Mouse (Mus musculus): ENCODE data around the gene Stx8. TPM values are rescaled to one million over a fixed set of nuclear protein-coding genes. Genes with fewer than 3 reads are reported as not detected.

Stx8 gene
- total and polyA plus RNA-seq, 2 experiments from 2014 or later, result 13.2 to 63.6 TPM

- Histone ChIP-seq H3K9ac (replicated peaks; ENCODE audit: low read length, poor library complexity, severe bottlenecking) (peak within 1 kb of the TSS; percentile 73), H3K4me1 (ENCODE audit: insufficient read depth, low read length) (peaks cover 6% of the 10 kb centered on the region; the same call in 1 of the 2 replicates), H3K9me3 (ENCODE audit: low read length) (no peaks in the 10 kb centered on the region), H3K27me3 (ENCODE audit: insufficient read depth, low read length) (no peaks in the 10 kb centered on the region), H3K4me2 (ENCODE audit: low read depth, low read length, poor library complexity, severe bottlenecking) (peak within 1 kb of the TSS; percentile 73), H3K27ac (ENCODE audit: low read depth, low read length) (no peak within 1 kb of the TSS), H3K4me3 (ENCODE audit: low read depth, low read length) (peak within 1 kb of the TSS; percentile 62), H3K36me3 (ENCODE audit: insufficient read depth, low read length) (0 out of 2 replicates have a peak, but pooled peaks cover 4% of the 10 kb centered on the region)
- 10% methylated on average over 15 of the region's 15 CpGs for WGBS
- ATAC-seq (ENCODE audit: low FRiP score) (0 out of 2 replicates have a peak, but pooled peaks have one; percentile 41), DNase-seq (ENCODE audit: low spot score) (peak; percentile 88)
- TF ChIP-seq CTCF (IDR thresholded peaks at IDR 0.05), result no peak
Measured at GRCm38 (mm10) chr11:67965242-67965883, 630 bp upstream of the Stx8 start, which contains the start of gene Cfap52. Gene Cfap52 (minus strand): TSS chr11:67965651.

- DNase-seq (ENCODE audit: low spot score) (no peak), ATAC-seq (ENCODE audit: low FRiP score) (no peak)
- no peak overlapping the region for H3K4me3 ChIP-seq (ENCODE audit: low read depth, low read length)
- peaks cover 6% of the 10 kb centered on the region; the same call in 1 of the 2 replicates for H3K4me1 ChIP-seq (ENCODE audit: insufficient read depth, low read length)
- TF ChIP-seq CTCF (IDR thresholded peaks at IDR 0.05), result no peak
- 49% methylated on average over 11 of the region's 11 CpGs for WGBS
- H3K9ac ChIP-seq (replicated peaks; ENCODE audit: low read length, poor library complexity, severe bottlenecking), result no peak overlapping the region
- peak overlapping the region; percentile 12; the same call in 1 of the 2 replicates for H3K4me2 ChIP-seq (ENCODE audit: low read depth, low read length, poor library complexity, severe bottlenecking)
- no peak overlapping the region for H3K27ac ChIP-seq (ENCODE audit: low read depth, low read length)
- H3K36me3 ChIP-seq (ENCODE audit: insufficient read depth, low read length), result peaks cover 4% of the 10 kb centered on the region; the same call in 1 of the 2 replicates
- no peaks in the 10 kb centered on the region for H3K9me3 ChIP-seq (ENCODE audit: low read length)
- no peaks in the 10 kb centered on the region for H3K27me3 ChIP-seq (ENCODE audit: insufficient read depth, low read length)
Measured at GRCm38 (mm10) chr11:67967831-67968230, 1.8 kb downstream of the Stx8 start.

- Histone ChIP-seq H3K4me2 (ENCODE audit: low read depth, low read length, poor library complexity, severe bottlenecking) (no peak overlapping the region), H3K4me3 (ENCODE audit: low read depth, low read length) (no peak overlapping the region), H3K27me3 (ENCODE audit: insufficient read depth, low read length) (no peaks in the 10 kb centered on the region), H3K4me1 (ENCODE audit: insufficient read depth, low read length) (peaks cover 2% of the 10 kb centered on the region; the same call in 1 of the 2 replicates), H3K36me3 (ENCODE audit: insufficient read depth, low read length) (peaks cover 17% of the 10 kb centered on the region; the same call in 1 of the 2 replicates), H3K27ac (ENCODE audit: low read depth, low read length) (no peak overlapping the region), H3K9me3 (ENCODE audit: low read length) (no peaks in the 10 kb centered on the region), H3K9ac (replicated peaks; ENCODE audit: low read length, poor library complexity, severe bottlenecking) (no peak overlapping the region)
- TF ChIP-seq CTCF (IDR thresholded peaks at IDR 0.05), result no peak
- 79% methylated on average over 1 of the region's 1 CpGs for WGBS
- DNase-seq (ENCODE audit: low spot score) (no peak), ATAC-seq (ENCODE audit: low FRiP score) (no peak)
Measured at GRCm38 (mm10) chr11:67972606-67973005, 6.6 kb downstream of the Stx8 start.

- no peak for ATAC-seq (ENCODE audit: low FRiP score)
- no peaks in the 10 kb centered on the region for H3K27me3 ChIP-seq (ENCODE audit: insufficient read depth, low read length)
- WGBS, result 90% methylated on average over 5 of the region's 5 CpGs
- H3K9me3 ChIP-seq (ENCODE audit: low read length), result no peaks in the 10 kb centered on the region
- no peak overlapping the region for H3K27ac ChIP-seq (ENCODE audit: low read depth, low read length)
- no peak overlapping the region for H3K4me3 ChIP-seq (ENCODE audit: low read depth, low read length)
- H3K36me3 ChIP-seq (ENCODE audit: insufficient read depth, low read length), result peaks cover 17% of the 10 kb centered on the region; the same call in 1 of the 2 replicates
- TF ChIP-seq CTCF (IDR thresholded peaks at IDR 0.05), result no peak
- no peak overlapping the region for H3K9ac ChIP-seq (replicated peaks; ENCODE audit: low read length, poor library complexity, severe bottlenecking)
- no peaks in the 10 kb centered on the region for H3K4me1 ChIP-seq (ENCODE audit: insufficient read depth, low read length)
- H3K4me2 ChIP-seq (ENCODE audit: low read depth, low read length, poor library complexity, severe bottlenecking), result no peak overlapping the region
- DNase-seq (ENCODE audit: low spot score), result no peak
Measured at GRCm38 (mm10) chr11:67973225-67973624, 7.2 kb downstream of the Stx8 start.

GRCm38 (mm10) chr11:67975252-67975651, 9.3 kb downstream of the Stx8 start:
- Histone ChIP-seq H3K36me3 (ENCODE audit: insufficient read depth, low read length) (peaks cover 14% of the 10 kb centered on the region; the same call in 1 of the 2 replicates), H3K4me2 (ENCODE audit: low read depth, low read length, poor library complexity, severe bottlenecking) (no peak overlapping the region), H3K9me3 (ENCODE audit: low read length) (no peaks in the 10 kb centered on the region), H3K4me1 (ENCODE audit: insufficient read depth, low read length) (no peaks in the 10 kb centered on the region), H3K4me3 (ENCODE audit: low read depth, low read length) (no peak overlapping the region), H3K27ac (ENCODE audit: low read depth, low read length) (no peak overlapping the region), H3K9ac (replicated peaks; ENCODE audit: low read length, poor library complexity, severe bottlenecking) (no peak overlapping the region), H3K27me3 (ENCODE audit: insufficient read depth, low read length) (no peaks in the 10 kb centered on the region)
- ATAC-seq (ENCODE audit: low FRiP score) (no peak), DNase-seq (ENCODE audit: low spot score) (peak; percentile 79)
- TF ChIP-seq CTCF (IDR thresholded peaks at IDR 0.05), result peak; percentile 72
- WGBS, result 19% methylated on average over 2 of the region's 2 CpGs

GRCm38 (mm10) chr11:67983564-67983963, 17.6 kb downstream of the Stx8 start:
- H3K4me1 ChIP-seq (ENCODE audit: insufficient read depth, low read length), result no peaks in the 10 kb centered on the region

More at GRCm38 (mm10) chr11:67983564-67983963, 17.6 kb downstream of the Stx8 start:
- peaks cover 5% of the 10 kb centered on the region for H3K36me3 ChIP-seq (ENCODE audit: insufficient read depth, low read length)
- no peak overlapping the region for H3K9ac ChIP-seq (replicated peaks; ENCODE audit: low read length, poor library complexity, severe bottlenecking)
- H3K9me3 ChIP-seq (ENCODE audit: low read length), result no peaks in the 10 kb centered on the region
- H3K27me3 ChIP-seq (ENCODE audit: insufficient read depth, low read length), result no peaks in the 10 kb centered on the region
- no peak overlapping the region for H3K4me2 ChIP-seq (ENCODE audit: low read depth, low read length, poor library complexity, severe bottlenecking)
- TF ChIP-seq CTCF (IDR thresholded peaks at IDR 0.05), result no peak
- ATAC-seq (ENCODE audit: low FRiP score), result no peak
- no peak overlapping the region for H3K4me3 ChIP-seq (ENCODE audit: low read depth, low read length)
- no peak for DNase-seq (ENCODE audit: low spot score)
- 97% methylated on average over 6 of the region's 6 CpGs for WGBS
- H3K27ac ChIP-seq (ENCODE audit: low read depth, low read length), result no peak overlapping the region
